Mouse (Mus musculus) cerebral cortex, adult 2 months (tissue): Measurements from ENCODE around the gene Olfr1366.

Experiments
- WGBS: fragments of 180-500 bp; shearing (Covaris S2); methylation state at CpG from one replicate; pipeline ENCODE4 v1.1.7; 2018; 5-methylcytosine and 5-hydroxymethylcytosine counted together

The Olfr1366 gene

DNA sequence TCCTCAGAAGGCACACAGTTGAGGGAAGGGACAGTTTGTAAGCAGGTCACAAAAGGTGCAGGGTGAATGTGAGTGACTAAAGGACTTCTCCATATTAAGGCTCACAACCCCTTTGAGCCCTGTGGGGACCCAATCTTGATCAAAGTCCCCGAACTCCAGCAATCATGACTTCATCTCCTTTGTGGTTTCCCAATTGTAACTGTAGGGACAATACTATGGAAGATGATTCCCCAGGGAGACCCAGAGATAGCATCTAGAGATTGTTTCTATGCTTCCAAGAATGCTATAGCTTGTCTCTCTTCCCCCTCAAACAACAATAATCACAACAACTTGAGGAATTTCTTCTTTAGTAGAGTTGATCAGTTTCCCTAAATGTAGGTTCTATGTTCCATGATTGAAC, at the start of gene Olfr1366:
Olfr1366 (minus strand) TSS at position 101 of the 400 bp plus-strand sequence.
- 72% methylated on average over 1 of the region's 1 CpGs for WGBS

DNA sequence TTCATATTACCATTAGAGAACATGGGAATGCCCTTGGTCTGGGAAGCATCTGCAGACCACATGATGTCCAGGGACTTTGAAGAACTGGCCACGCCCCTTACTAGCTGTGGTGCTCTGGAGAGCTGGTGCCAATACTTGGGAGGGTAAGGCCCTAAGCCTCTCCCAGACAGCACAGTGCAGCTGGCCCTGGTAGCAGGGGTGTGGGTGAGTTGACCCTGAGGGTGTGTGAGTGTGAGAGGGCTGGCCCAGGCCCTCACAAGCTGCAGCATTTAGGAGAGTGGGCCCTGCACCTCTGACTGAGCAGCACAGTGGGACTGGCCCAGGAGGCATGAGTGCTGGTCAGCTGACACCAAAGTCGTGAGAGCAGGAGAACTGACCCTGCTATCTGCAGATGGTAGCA, 49.0 kb upstream of the Olfr1366 start:
- WGBS = 79% methylated on average over 2 of the region's 2 CpGs

DNA sequence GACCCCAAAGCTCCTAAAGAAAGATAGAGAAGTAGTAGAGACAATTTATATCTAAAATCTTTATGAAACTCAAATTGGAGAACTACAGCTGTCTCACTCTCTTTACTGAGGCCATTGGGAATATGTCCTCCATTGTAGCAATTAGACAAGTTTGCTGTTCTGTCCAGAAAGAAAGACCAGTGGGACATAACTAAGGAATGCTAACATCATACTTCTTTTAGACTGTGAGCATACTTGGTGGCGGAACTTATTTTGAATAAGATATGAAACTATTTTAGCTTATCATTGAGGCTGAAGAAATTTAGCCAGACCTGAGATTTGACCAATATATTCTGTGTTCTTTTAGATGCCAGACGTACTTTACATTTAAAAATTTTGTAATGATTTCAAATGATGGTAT, 39.1 kb upstream of the Olfr1366 start, which contains the start of gene Olfr1364:
Olfr1364 (minus strand) TSS at position 101 of the 400 bp plus-strand sequence.
- WGBS = 88% methylated on average over 2 of the region's 2 CpGs

DNA sequence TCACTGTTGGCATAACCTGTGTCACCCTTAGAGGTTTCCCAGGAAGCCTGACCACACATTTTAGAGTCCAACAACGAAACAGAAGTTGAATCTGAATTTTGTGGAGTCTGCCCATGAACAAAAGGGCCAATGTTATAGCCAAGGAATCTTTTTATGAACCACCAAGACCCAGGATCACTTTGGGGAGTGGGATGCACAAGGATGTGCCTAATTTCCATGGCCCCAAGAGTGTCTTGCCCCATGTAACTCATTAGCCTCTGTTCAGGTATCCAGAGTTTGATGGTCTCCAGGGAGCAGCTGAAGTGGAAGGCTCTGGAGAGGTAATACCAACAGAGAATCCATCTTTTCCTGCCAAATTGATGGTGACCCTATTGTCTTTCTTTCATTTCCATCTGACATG, 17.2 kb upstream of the Olfr1366 start, which contains the start of gene Olfr1535:
Olfr1535 (minus strand) TSS at position 101 of the 400 bp plus-strand sequence.
- WGBS = 57% methylated on average over 1 of the region's 1 CpGs

DNA sequence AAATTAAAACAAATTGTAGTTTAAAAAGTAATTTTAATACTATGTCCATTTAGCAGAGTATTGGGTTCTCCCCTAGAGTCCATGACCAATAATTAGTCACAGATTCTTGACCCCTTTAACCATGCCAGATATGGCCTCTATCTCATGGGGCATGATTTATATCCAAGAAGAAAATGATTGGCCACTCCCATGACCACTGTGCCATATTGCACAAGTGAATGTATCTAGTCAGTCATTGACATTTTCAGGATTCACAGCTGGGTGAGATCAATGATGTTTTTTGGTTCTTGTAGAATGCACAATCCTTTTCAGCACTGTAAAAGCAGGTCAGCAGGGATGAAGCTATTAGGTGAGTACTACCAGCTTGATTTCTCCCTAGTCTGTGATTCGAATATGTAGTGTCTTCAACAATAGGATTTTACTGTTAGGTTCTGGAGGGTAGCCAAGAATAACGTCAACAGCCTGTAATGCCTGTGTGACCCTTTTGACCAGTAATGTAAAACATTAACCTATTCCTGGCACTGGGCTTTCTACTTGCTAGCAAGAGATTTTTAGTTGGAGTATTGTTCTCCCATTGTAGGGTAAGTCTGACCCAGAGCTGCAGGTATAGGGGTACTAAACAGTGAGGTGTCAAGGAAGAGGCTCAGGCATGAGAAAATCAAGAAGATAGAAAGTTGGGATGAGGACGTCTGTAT, 8.0 kb upstream of the Olfr1366 start:
- WGBS = 47% methylated on average over 3 of the region's 3 CpGs

DNA sequence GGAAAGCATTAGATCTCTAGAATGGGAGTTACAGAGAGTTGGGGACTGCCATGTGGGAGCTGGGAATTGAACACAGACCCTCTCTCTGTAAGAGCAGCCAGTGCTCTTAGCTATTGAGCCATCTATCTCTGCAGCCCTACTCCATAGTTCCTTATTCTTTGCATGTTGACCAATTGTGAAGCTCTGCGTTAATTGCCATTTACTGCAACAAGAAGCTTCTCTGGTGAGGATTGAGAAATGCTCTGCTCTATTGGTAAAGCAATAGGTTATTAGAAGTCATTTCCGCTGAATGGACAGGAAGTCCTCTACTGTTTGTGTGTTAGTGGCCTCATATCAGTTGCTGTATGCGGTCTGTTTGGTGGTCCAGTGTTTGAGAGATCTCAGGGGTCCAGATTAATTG, 6.9 kb upstream of the Olfr1366 start:
- 87% methylated on average over 3 of the region's 3 CpGs for WGBS

DNA sequence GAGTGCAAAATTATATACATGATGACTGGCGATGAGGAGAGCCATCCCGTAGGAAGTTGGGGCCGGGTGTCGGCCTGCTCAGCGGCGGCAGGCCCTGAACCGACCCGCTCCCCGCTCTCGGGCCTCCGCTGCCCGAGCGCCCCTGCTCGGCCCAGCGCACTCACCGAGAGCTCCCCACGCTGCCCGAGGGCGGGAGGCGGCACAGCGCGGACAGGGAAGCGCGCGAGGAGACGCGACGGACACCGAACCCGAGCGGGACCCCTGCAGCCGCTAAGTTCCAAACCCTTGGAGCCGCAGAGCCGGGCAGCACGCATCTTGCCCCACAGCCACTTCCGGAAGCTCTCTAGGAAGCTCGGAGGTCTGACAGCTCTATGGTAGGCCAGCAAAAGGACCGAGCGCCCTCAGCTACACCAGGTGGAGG, 11.8 kb downstream of the Olfr1366 start, which contains the start of gene Zkscan8:
Zkscan8 (minus strand) TSS at position 340 of the 421 bp plus-strand sequence.
- under 1% methylated on average over 39 of the region's 39 CpGs for WGBS

DNA sequence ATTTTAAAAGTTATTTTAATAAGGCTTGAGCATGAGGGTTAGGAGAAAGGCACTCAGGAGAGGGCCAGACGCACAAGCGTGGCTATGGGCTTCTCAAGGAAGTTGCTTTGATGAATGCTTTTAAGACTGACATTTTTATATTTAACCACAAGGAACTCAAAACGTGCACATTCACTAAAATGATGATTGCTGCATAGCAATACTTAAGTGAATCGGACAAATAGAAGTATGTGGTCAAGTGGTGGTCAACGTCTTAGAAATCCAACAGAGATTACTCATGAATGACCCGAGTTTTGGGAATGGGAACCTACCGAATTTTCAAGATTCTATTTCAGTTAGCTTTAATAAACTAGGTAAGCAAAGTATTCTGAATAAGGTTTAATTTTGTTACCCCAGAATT, 12.5 kb downstream of the Olfr1366 start:
- WGBS = 43% methylated on average over 7 of the region's 7 CpGs

DNA sequence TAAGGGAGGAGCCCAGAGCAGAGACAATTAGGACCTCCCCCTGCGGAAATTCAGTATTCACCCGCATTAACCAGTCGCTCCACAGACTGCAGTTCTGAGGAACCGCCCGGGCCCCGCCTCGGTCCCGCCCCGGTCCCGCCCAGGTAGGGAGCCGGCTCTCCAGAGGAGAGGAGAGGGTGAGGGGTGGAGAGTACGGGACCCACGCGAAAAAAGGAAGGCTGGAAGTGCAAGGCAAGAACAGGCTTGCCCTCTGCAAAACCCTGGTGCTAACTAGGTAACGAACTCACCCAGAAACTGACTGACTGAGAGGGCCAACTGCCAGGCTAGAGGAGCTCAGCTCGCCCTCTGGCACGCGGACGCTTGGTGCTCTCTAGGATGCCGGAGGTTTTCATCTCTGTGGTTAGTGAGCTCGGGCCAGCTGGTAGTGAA, 36.4 kb downstream of the Olfr1366 start:
- WGBS = 0% methylated on average over 21 of the region's 21 CpGs

DNA sequence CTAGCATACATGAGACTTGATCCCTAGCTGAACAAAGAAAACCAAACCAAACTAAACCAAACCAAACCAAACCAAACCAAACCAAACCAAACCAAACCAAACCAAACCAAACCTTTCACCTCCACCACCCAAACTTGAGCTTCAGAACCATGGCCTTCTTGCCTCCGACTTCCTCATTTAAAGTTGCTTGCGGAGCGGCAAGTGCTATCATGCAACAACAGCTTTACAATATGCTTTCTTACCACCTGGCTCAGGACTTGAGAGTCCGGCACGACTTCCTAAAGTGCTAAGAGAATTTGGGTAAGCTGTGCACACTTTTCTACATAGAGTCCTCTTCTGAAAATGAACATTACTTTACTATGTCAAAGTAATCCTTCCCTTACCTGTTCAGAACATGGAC, 40.3 kb downstream of the Olfr1366 start:
- 91% methylated on average over 5 of the region's 5 CpGs for WGBS

DNA sequence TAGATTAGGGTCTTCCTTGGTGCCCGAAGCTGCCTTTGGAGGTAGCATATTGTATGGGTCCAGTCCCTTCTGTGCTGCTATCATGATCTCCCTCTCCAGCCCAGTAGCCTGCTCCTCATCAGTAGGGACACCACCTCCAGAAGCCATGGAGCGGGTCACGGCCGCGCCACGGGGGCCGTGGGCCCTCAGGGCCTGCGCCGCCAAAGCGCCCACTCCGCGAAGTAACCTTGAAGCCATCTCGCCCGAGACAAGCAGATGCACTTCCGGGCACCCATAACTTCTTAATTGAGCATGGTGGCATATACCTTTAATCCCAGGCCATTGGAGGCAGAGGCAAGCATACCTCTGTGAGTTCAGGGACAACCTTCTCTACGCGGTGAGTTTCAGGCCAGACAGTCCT, 41.4 kb downstream of the Olfr1366 start, which contains the start of gene Gm11273:
Gm11273 (minus strand) TSS at position 237 of the 400 bp plus-strand sequence.
- WGBS = 96% methylated on average over 17 of the region's 17 CpGs

DNA sequence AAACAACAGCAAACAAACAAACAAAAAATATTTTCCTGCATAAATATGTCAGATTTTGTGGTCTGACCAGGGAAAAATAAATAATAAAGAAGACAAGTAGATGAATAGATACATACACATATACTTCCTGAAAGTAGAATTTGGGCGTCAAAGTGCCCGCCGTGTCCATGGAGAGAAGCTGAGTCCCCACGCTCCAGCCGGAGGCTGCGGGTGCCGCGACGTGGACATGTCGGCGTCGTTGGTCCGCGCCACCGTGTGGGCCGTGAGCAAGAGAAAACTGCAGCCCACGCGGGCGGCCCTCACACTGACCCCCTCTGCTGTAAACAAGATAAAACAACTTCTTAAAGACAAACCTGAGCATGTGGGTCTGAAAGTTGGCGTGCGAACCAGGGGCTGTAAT, 47.5 kb downstream of the Olfr1366 start, which contains the start of gene AK157302:
AK157302 (plus strand) TSS at position 144 of the 400 bp plus-strand sequence.
- 96% methylated on average over 21 of the region's 21 CpGs for WGBS

DNA sequence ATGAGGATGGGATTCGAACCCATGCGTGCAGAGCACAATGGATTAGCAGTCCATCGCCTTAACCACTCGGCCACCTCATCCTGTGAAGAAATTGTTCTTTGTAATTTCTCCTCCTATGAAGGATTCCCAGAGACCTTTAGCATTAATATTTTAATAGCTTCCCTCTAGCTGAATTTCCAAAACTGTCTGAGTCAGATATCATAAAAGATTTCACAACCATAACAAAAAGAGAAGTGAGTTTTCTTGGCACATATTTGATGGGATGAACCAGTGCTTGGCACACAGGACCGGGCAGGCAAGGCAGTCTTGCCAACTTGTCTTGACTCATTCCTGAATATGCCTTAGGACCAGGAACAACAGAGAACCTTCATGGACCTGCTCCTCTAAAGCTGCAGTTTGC, 49.8 kb downstream of the Olfr1366 start:
- 93% methylated on average over 5 of the region's 5 CpGs for WGBS

DNA sequence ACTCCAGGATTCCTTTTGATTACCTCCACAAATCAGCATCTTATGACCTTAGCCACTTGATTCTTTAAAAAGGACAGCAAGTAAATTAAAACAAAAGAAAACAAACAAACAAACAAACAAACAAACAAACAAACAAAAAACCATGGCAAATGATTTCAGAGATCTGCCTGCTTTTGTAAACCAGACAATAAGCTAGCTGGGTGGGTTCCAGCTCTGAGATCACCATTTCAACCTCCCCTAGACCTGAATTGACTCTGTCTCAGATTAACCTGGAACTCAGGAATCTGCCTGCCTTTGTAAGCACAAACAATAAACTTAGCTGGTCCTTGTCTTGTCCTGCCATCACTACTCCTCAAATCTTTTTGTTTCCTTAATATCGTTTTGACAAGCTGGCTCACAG, 55.7 kb downstream of the Olfr1366 start:
- 89% methylated on average over 1 of the region's 1 CpGs for WGBS
